Mouse (Mus musculus) liver, embryonic 14.5 days (tissue): Measurements from ENCODE around the gene Ell3.

Experiments
- CTCF ChIP-seq: IDR thresholded peaks from 2 replicates; pipeline ENCODE4 v1.5.1; 2016; ENCODE audit warnings: antibody characterized with exemption, low read depth, control low read depth
- EP300 ChIP-seq: IDR thresholded peaks from 2 replicates; pipeline ENCODE4 v1.6.1; 2016; ENCODE audit warnings: antibody characterized with exemption, low read depth

GRCm38 (mm10) chr2:121474180-121474535, 30.1 kb upstream of the Ell3 start:
- TF ChIP-seq CTCF (no peak), EP300 (no peak)
